ENCODE assay signal across 20 mouse cellular contexts in the genomic region with DNA sequence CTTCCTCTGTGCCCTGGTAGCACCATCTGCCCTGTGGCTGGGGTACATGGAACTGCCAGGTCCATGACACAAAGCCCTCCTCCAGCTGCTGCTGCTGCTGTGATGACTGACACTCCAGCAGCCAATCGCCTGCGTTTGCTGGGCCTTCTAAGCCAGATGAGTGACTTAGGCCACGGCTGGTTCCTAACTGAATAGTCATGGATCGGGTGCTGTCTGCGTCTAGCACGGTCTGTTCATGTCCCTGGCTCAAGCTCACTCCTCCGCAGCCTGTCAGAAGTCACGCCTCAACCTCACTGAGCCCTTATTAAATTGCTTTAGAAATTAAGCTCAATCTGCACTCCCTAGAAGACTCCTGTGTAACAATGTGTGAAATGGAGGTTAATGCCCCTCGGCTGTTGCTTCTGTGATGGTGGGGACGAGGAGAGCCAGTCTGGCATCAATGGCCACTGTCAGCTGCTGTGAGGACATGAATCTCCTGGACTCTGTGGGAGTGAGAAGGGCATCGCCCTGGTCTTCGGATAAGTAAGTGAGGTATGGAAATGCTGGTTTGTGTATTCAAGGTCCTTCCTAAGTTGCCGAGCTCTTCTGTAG.
A peak's percentile ranks its signal among the peaks of the same experiment; 100 is the strongest.
DNase-seq lines count a peak whose midpoint lies in the region; ATAC-seq and TF ChIP-seq lines count a peak whose summit lies in the region.
"Had no signal": no experiment of that assay in that cellular context is flagged by ENCODE, and none has a peak within 500 bp of the region (broad histone marks: within the 10 kb centered on the region; RNA-seq: fewer than 3 reads in every experiment).

No protein-coding gene starts in this region.

- WGBS in heart, embryonic 15.5 days, result 76% methylated on average over 13 of the region's 13 CpGs
- 81% methylated on average over 13 of the region's 13 CpGs for WGBS in heart, embryonic 11.5 days (ENCODE audit: insufficient replicate concordance)
- 37% methylated on average over 13 of the region's 13 CpGs for WGBS in kidney, embryonic 15.5 days
- 68% methylated on average over 13 of the region's 13 CpGs for WGBS in neural tube, embryonic 13.5 days
- 66% methylated on average over 13 of the region's 13 CpGs for WGBS in midbrain, postnatal 0 days

- H3K27me3 ChIP-seq in heart, embryonic 15.5 days, result no peaks in the 10 kb centered on the region
- no peaks in the 10 kb centered on the region for H3K27me3 ChIP-seq in heart, embryonic 11.5 days (ENCODE audit: control insufficient read depth, insufficient read depth, low read length)
- no peaks in the 10 kb centered on the region for H3K27me3 ChIP-seq in kidney, embryonic 15.5 days
- peaks cover 26% of the 10 kb centered on the region; the same call in 1 of the 2 replicates for H3K27me3 ChIP-seq in neural tube, embryonic 13.5 days
- H3K27me3 ChIP-seq in midbrain, postnatal 0 days (ENCODE audit: insufficient read depth, low read length), result no peaks in the 10 kb centered on the region

- 0 out of 2 replicates have a peak overlapping the region, but pooled peaks have one; percentile 65 for H3K27ac ChIP-seq in heart, embryonic 15.5 days
- no peak overlapping the region for H3K27ac ChIP-seq in heart, embryonic 11.5 days (ENCODE audit: low read depth, low read length)
- H3K27ac ChIP-seq in kidney, embryonic 15.5 days, result peak overlapping the region; percentile 78
- 0 out of 2 replicates have a peak overlapping the region, but pooled peaks have one; percentile 33 for H3K27ac ChIP-seq in neural tube, embryonic 13.5 days (replicated peaks)
- no peak overlapping the region for H3K27ac ChIP-seq in midbrain, postnatal 0 days (ENCODE audit: low read depth, low read length)
- H3K27ac ChIP-seq: embryonic facial prominence, embryonic 13.5 days had no signal

- TF ChIP-seq CTCF in midbrain, postnatal 0 days (IDR thresholded peaks at IDR 0.05), result no peak

- peaks cover 45% of the 10 kb centered on the region for H3K4me1 ChIP-seq in heart, embryonic 15.5 days (replicated peaks)
- peaks cover 12% of the 10 kb centered on the region for H3K4me1 ChIP-seq in heart, embryonic 11.5 days (ENCODE audit: control insufficient read depth, insufficient read depth, low read length)
- peaks cover 59% of the 10 kb centered on the region for H3K4me1 ChIP-seq in kidney, embryonic 15.5 days
- H3K4me1 ChIP-seq in neural tube, embryonic 13.5 days (replicated peaks), result peaks cover 39% of the 10 kb centered on the region
- H3K4me1 ChIP-seq in midbrain, postnatal 0 days (ENCODE audit: insufficient read depth, low read length), result no peaks in the 10 kb centered on the region

- H3K4me2 ChIP-seq in heart, embryonic 15.5 days, result no peak overlapping the region
- no peak overlapping the region for H3K4me2 ChIP-seq in heart, embryonic 11.5 days
- peak overlapping the region; percentile 17; the same call in 1 of the 2 replicates for H3K4me2 ChIP-seq in kidney, embryonic 15.5 days
- no peak overlapping the region for H3K4me2 ChIP-seq in neural tube, embryonic 13.5 days
- no peak overlapping the region for H3K4me2 ChIP-seq in midbrain, postnatal 0 days (ENCODE audit: low read depth, low read length, poor library complexity, severe bottlenecking)
- H3K4me2 ChIP-seq: embryonic facial prominence, embryonic 13.5 days had no signal

- DNase-seq in kidney, adult 18-20 months, result no peak
- no peak for DNase-seq in neural tube, embryonic 10.5 days (ENCODE audit: extremely low spot score, low spot score)
- peak; percentile 44 for DNase-seq in midbrain, postnatal 0 days (ENCODE audit: low spot score)
- DNase-seq in gastrocnemius, postnatal 10 days, result no peak
- DNase-seq: adrenal gland, postnatal 10 days; cerebellum, adult 9-10 months; heart, adult 18-20 months; heart, postnatal 4 days; kidney, postnatal 10 days; liver; lung, adult 2 months; lung, postnatal 36 days; right cerebral cortex, postnatal 25 days; thymus, postnatal 25 days had no signal

- ATAC-seq in heart, embryonic 15.5 days (replicated peaks; ENCODE audit: insufficient number of reproducible peaks, insufficient read depth, low FRiP score, low read depth), result no peak
- no peak for ATAC-seq in heart, embryonic 11.5 days (replicated peaks; ENCODE audit: insufficient number of reproducible peaks, low FRiP score, low TSS enrichment)
- peak; percentile 74 for ATAC-seq in kidney, embryonic 15.5 days (replicated peaks; ENCODE audit: low FRiP score)
- 0 out of 2 replicates have a peak, but pooled peaks have one; percentile 40 for ATAC-seq in neural tube, embryonic 13.5 days (ENCODE audit: low read depth)
- no peak for ATAC-seq in midbrain, postnatal 0 days (ENCODE audit: low FRiP score)
- ATAC-seq: forebrain, embryonic 16.5 days had no signal

- no peak overlapping the region for H3K9ac ChIP-seq in heart, embryonic 15.5 days
- H3K9ac ChIP-seq in heart, embryonic 11.5 days (ENCODE audit: low read depth, low read length), result no peak overlapping the region
- H3K9ac ChIP-seq in kidney, embryonic 15.5 days, result no peak overlapping the region
- H3K9ac ChIP-seq in neural tube, embryonic 13.5 days, result no peak overlapping the region
- no peak overlapping the region for H3K9ac ChIP-seq in midbrain, postnatal 0 days (replicated peaks; ENCODE audit: low read length, poor library complexity, severe bottlenecking)
- H3K9ac ChIP-seq: embryonic facial prominence, embryonic 13.5 days had no signal

- no peaks in the 10 kb centered on the region for H3K36me3 ChIP-seq in heart, embryonic 15.5 days
- no peaks in the 10 kb centered on the region for H3K36me3 ChIP-seq in heart, embryonic 11.5 days (ENCODE audit: control insufficient read depth, insufficient read depth, low read length)
- no peaks in the 10 kb centered on the region for H3K36me3 ChIP-seq in kidney, embryonic 15.5 days
- H3K36me3 ChIP-seq in neural tube, embryonic 13.5 days, result no peaks in the 10 kb centered on the region
- no peaks in the 10 kb centered on the region for H3K36me3 ChIP-seq in midbrain, postnatal 0 days (ENCODE audit: insufficient read depth, low read length)
- H3K36me3 ChIP-seq: embryonic facial prominence, embryonic 13.5 days had no signal

- no peak overlapping the region for H3K4me3 ChIP-seq in heart, embryonic 15.5 days
- H3K4me3 ChIP-seq in heart, embryonic 11.5 days (ENCODE audit: low read depth, low read length), result no peak overlapping the region
- H3K4me3 ChIP-seq in kidney, embryonic 15.5 days (replicated peaks), result no peak overlapping the region
- H3K4me3 ChIP-seq in neural tube, embryonic 13.5 days, result no peak overlapping the region
- H3K4me3 ChIP-seq in midbrain, postnatal 0 days (ENCODE audit: low read depth, low read length), result no peak overlapping the region
- H3K4me3 ChIP-seq: embryonic facial prominence, embryonic 13.5 days had no signal

- no peaks in the 10 kb centered on the region for H3K9me3 ChIP-seq in heart, embryonic 15.5 days (replicated peaks)
- H3K9me3 ChIP-seq in heart, embryonic 11.5 days (replicated peaks; ENCODE audit: control insufficient read depth, low read length), result no peaks in the 10 kb centered on the region
- H3K9me3 ChIP-seq in kidney, embryonic 15.5 days (replicated peaks), result no peaks in the 10 kb centered on the region
- H3K9me3 ChIP-seq in neural tube, embryonic 13.5 days, result no peaks in the 10 kb centered on the region
- no peaks in the 10 kb centered on the region for H3K9me3 ChIP-seq in midbrain, postnatal 0 days (ENCODE audit: low read length)
- H3K9me3 ChIP-seq: embryonic facial prominence, embryonic 13.5 days had no signal

Comparison
In these comparisons a context has a peak if more than half of its experiments do, and no peak if none do; other contexts are left out.
1. H3K27ac ChIP-seq: peak in heart, embryonic 15.5 days (single experiment), kidney, embryonic 15.5 days (single experiment) and neural tube, embryonic 13.5 days (single experiment); none in heart, embryonic 11.5 days (single experiment) and midbrain, postnatal 0 days (single experiment).
2. ATAC-seq: peak in kidney, embryonic 15.5 days (single experiment) and neural tube, embryonic 13.5 days (single experiment); none in heart, embryonic 15.5 days (single experiment), heart, embryonic 11.5 days (single experiment) and midbrain, postnatal 0 days (single experiment).